In the genomic region with DNA sequence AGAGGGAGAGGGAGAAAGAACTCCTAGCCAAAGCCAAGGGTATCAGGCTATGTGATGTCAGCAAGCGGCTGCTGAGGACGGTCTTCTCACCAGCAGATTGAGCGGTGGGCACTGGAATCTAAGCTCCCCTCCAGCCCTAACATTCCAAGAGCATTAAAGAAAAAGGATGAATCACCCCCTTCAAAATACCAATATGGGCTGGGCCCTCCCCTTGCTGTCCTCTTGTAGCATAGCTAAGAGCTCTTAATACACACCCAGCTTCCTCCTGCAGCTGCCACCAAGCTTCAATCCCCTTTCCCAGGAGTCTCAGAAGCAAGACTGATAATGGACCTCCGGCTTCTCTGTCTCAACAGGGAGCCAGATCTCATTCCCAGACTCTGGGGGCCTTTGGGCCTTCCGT, we compare ENCODE assay signal across 9 mouse cellular contexts. TPM values are rescaled to one million over a fixed set of nuclear protein-coding genes. Genes with fewer than 3 reads are reported as not detected.
DNase-seq lines count a peak whose midpoint lies in the region; ATAC-seq lines count a peak whose summit lies in the region.
"Had no signal": no experiment of that assay in that cellular context is flagged by ENCODE, and none has a peak within 500 bp of the region (broad histone marks: within the 10 kb centered on the region; RNA-seq: fewer than 3 reads in every experiment).

No protein-coding gene starts in this region.

- H3K4me1 ChIP-seq in liver, embryonic 12.5 days: 0 out of 2 replicates have a peak, but pooled peaks cover 6% of the 10 kb centered on the region
- H3K4me1 ChIP-seq in embryonic facial prominence, embryonic 14.5 days (ENCODE audit: control insufficient read depth, insufficient read depth, low read length): peaks cover 15% of the 10 kb centered on the region
- peaks cover 19% of the 10 kb centered on the region for H3K4me1 ChIP-seq in intestine, embryonic 14.5 days (replicated peaks; ENCODE audit: control insufficient read depth, insufficient read depth, low read length)
- H3K4me1 ChIP-seq in neural tube, embryonic 15.5 days: peaks cover 36% of the 10 kb centered on the region

- DNase-seq in liver: no peak
- DNase-seq in embryonic facial prominence, embryonic 14.5 days (ENCODE audit: low spot score): peak; percentile 82
- no peak for DNase-seq in intestine, embryonic 14.5 days (ENCODE audit: low spot score)
- no peak for DNase-seq in thymus, postnatal 10 days (ENCODE audit: low spot score in 2 of 2)
- DNase-seq in thymus, postnatal 0 days (ENCODE audit: low spot score): no peak
- DNase-seq in cerebellum, adult 9-11 months: no peak
- DNase-seq: gastrocnemius, postnatal 36 days had no signal

- no peak for ATAC-seq in liver, embryonic 12.5 days
- ATAC-seq in embryonic facial prominence, embryonic 14.5 days (ENCODE audit: low read depth): no peak; the same call in 1 of the 2 replicates
- ATAC-seq in intestine, embryonic 14.5 days (replicated peaks; ENCODE audit: low FRiP score, low TSS enrichment, low read depth): no peak
- ATAC-seq in neural tube, embryonic 15.5 days (ENCODE audit: low FRiP score): no peak

- no peak overlapping the region for H3K9ac ChIP-seq in liver, embryonic 12.5 days
- H3K9ac ChIP-seq in embryonic facial prominence, embryonic 14.5 days (ENCODE audit: low read depth, low read length): peak overlapping the region; percentile 59
- peak overlapping the region; percentile 2; the same call in 1 of the 2 replicates for H3K9ac ChIP-seq in intestine, embryonic 14.5 days (ENCODE audit: low read length)
- no peak overlapping the region for H3K9ac ChIP-seq in neural tube, embryonic 15.5 days (replicated peaks)

- H3K27ac ChIP-seq in liver, embryonic 12.5 days: no peak overlapping the region
- H3K27ac ChIP-seq in embryonic facial prominence, embryonic 14.5 days (replicated peaks; ENCODE audit: low read depth, low read length): peak overlapping the region; percentile 78
- peak overlapping the region; percentile 3; the same call in 1 of the 2 replicates for H3K27ac ChIP-seq in intestine, embryonic 14.5 days (ENCODE audit: low read depth)
- no peak overlapping the region for H3K27ac ChIP-seq in neural tube, embryonic 15.5 days (replicated peaks)

- H3K9me3 ChIP-seq in liver, embryonic 12.5 days (replicated peaks): no peaks in the 10 kb centered on the region
- no peaks in the 10 kb centered on the region for H3K9me3 ChIP-seq in embryonic facial prominence, embryonic 14.5 days (ENCODE audit: control insufficient read depth, low read length)
- no peaks in the 10 kb centered on the region for H3K9me3 ChIP-seq in intestine, embryonic 14.5 days (ENCODE audit: control insufficient read depth, low read length)
- H3K9me3 ChIP-seq in neural tube, embryonic 15.5 days (replicated peaks): no peaks in the 10 kb centered on the region

- no peak overlapping the region for H3K4me3 ChIP-seq in liver, embryonic 12.5 days
- H3K4me3 ChIP-seq in embryonic facial prominence, embryonic 14.5 days (ENCODE audit: low read depth, low read length): peak overlapping the region; percentile 74
- no peak overlapping the region for H3K4me3 ChIP-seq in intestine, embryonic 14.5 days (ENCODE audit: low read depth, low read length)
- H3K4me3 ChIP-seq in neural tube, embryonic 15.5 days (replicated peaks): peak overlapping the region; percentile 40; the same call in 1 of the 2 replicates

- peaks cover 75% of the 10 kb centered on the region for H3K27me3 ChIP-seq in liver, embryonic 12.5 days (replicated peaks)
- peaks cover 21% of the 10 kb centered on the region for H3K27me3 ChIP-seq in embryonic facial prominence, embryonic 14.5 days (replicated peaks; ENCODE audit: control insufficient read depth, insufficient read depth, low read length)
- H3K27me3 ChIP-seq in intestine, embryonic 14.5 days (replicated peaks; ENCODE audit: control insufficient read depth, insufficient read depth, low read length): peaks cover 20% of the 10 kb centered on the region
- H3K27me3 ChIP-seq in neural tube, embryonic 15.5 days (replicated peaks): 0 out of 2 replicates have a peak, but pooled peaks cover 13% of the 10 kb centered on the region

- H3K4me2 ChIP-seq in liver, embryonic 12.5 days: peak overlapping the region; percentile 55; the same call in 1 of the 2 replicates
- H3K4me2 ChIP-seq in embryonic facial prominence, embryonic 14.5 days (ENCODE audit: low read depth, low read length): peak overlapping the region; percentile 90
- peak overlapping the region; percentile 93 for H3K4me2 ChIP-seq in intestine, embryonic 14.5 days (ENCODE audit: low read length)
- peak overlapping the region; percentile 95 for H3K4me2 ChIP-seq in neural tube, embryonic 15.5 days

- WGBS in liver, embryonic 12.5 days (ENCODE audit: insufficient replicate concordance): 30% methylated on average over 5 of the region's 5 CpGs
- 38% methylated on average over 5 of the region's 5 CpGs for WGBS in embryonic facial prominence, embryonic 14.5 days
- WGBS in intestine, embryonic 14.5 days: 48% methylated on average over 5 of the region's 5 CpGs
- 49% methylated on average over 5 of the region's 5 CpGs for WGBS in neural tube, embryonic 15.5 days

- H3K36me3 ChIP-seq in liver, embryonic 12.5 days: no peaks in the 10 kb centered on the region
- H3K36me3 ChIP-seq in embryonic facial prominence, embryonic 14.5 days (ENCODE audit: control insufficient read depth, insufficient read depth, low read length): no peaks in the 10 kb centered on the region
- H3K36me3 ChIP-seq in intestine, embryonic 14.5 days (ENCODE audit: control insufficient read depth, insufficient read depth, low read length): no peaks in the 10 kb centered on the region
- no peaks in the 10 kb centered on the region for H3K36me3 ChIP-seq in neural tube, embryonic 15.5 days

RNA-seq across cellular contexts. Expression of gene Nog, which starts 4.6 kb away (rescaled TPM):
- polyA plus RNA-seq in liver, embryonic 12.5 days (2016; fragmentation: Nextera tagmentation; extraction: Ambion mirVana): 0.20 and 0.23 TPM in 2 replicates
- polyA plus RNA-seq in embryonic facial prominence, embryonic 14.5 days (2014; fragmentation: Nextera tagmentation; extraction: Ambion mirVana): 4.2 and 5.1 TPM in 2 replicates
- 3.6 and 4.1 TPM in 2 replicates for polyA plus RNA-seq in intestine, embryonic 14.5 days (2014; fragmentation: Nextera tagmentation; extraction: Ambion mirVana)
- 4.8 and 5.1 TPM in 2 replicates for polyA plus RNA-seq in neural tube, embryonic 15.5 days (2015; fragmentation: Nextera tagmentation; extraction: Ambion mirVana)
- polyA plus RNA-seq in thymus, postnatal 0 days (2015; fragmentation: Nextera tagmentation; extraction: Ambion mirVana): 0.08 and 0.16 TPM in 2 replicates

Comparison
In these comparisons a context has a peak if more than half of its experiments do, and no peak if none do; other contexts are left out.
1. H3K27ac ChIP-seq: peak in embryonic facial prominence, embryonic 14.5 days (single experiment) and intestine, embryonic 14.5 days (single experiment); none in liver, embryonic 12.5 days (single experiment) and neural tube, embryonic 15.5 days (single experiment).
2. H3K4me3 ChIP-seq: peak in embryonic facial prominence, embryonic 14.5 days (single experiment) and neural tube, embryonic 15.5 days (single experiment); none in liver, embryonic 12.5 days (single experiment) and intestine, embryonic 14.5 days (single experiment).
3. H3K9ac ChIP-seq: peak in embryonic facial prominence, embryonic 14.5 days (single experiment) and intestine, embryonic 14.5 days (single experiment); none in liver, embryonic 12.5 days (single experiment) and neural tube, embryonic 15.5 days (single experiment).
4. Peak in every context shown above with its lines, with median percentiles within 50 percentile points of each other: H3K4me2 ChIP-seq.